Mouse (Mus musculus) megakaryocyte, embryonic 14.5 days (primary cell): ENCODE data around the gene Tbx10. TPM values are rescaled to one million over a fixed set of nuclear protein-coding genes. Genes with fewer than 3 reads are reported as not detected.

Experiments
- polyA plus RNA-seq: library from polyadenylated mRNA; stranded (reverse); fragments of >175 nt; gene quantifications from 2 replicates; pipeline ENCODE4 v1.2.3, GENCODE M21; 2012; ENCODE audit warnings: low replicate concordance; ENCODE audit not compliant: insufficient read depth

The Tbx10 gene
- polyA plus RNA-seq, 1 experiment, result not detected

Other genes starting within 250 kb of the Tbx10 start
- 2.1 and 3.5 TPM in 2 replicates for gene Kmt5b, start 225.3 kb upstream of the Tbx10 start, polyA plus RNA-seq
- gene Chka, start 141.0 kb upstream of the Tbx10 start, polyA plus RNA-seq, result 6.8 and 18.7 TPM in 2 replicates
- gene Tcirg1, start 85.6 kb upstream of the Tbx10 start, polyA plus RNA-seq, result 39.3 and 78.0 TPM in 2 replicates
- gene Ndufs8, start 80.0 kb upstream of the Tbx10 start, polyA plus RNA-seq, result 38.8 and 142 TPM in 2 replicates
- gene Aldh3b1, start 62.9 kb upstream of the Tbx10 start, polyA plus RNA-seq, result 2.8 TPM in 1 of 2 replicates, not detected in the other
- gene Unc93b1, start 57.6 kb upstream of the Tbx10 start, polyA plus RNA-seq, result 30.5 and 188 TPM in 2 replicates
- 0.04 TPM in 1 of 2 replicates, not detected in the other for gene Aldh3b3, start 34.1 kb upstream of the Tbx10 start, polyA plus RNA-seq
- gene Aldh3b2, start 20.4 kb upstream of the Tbx10 start, polyA plus RNA-seq, result not detected in 2 replicates
- 6.4 TPM in 1 of 2 replicates, not detected in the other for gene Acy3, start 6.2 kb upstream of the Tbx10 start, polyA plus RNA-seq
- 11.7 and 19.3 TPM in 2 replicates for gene Nudt8, start 7.8 kb downstream of the Tbx10 start, polyA plus RNA-seq
- gene Gm49405, start 7.9 kb downstream of the Tbx10 start, polyA plus RNA-seq, result 0.74 and 0.93 TPM in 2 replicates
- gene Doc2g, start 10.6 kb downstream of the Tbx10 start, polyA plus RNA-seq, result 2.7 and 7.3 TPM in 2 replicates
- 111 and 122 TPM in 2 replicates for gene Ndufv1, start 20.1 kb downstream of the Tbx10 start, polyA plus RNA-seq
- 128 and 173 TPM in 2 replicates for gene Gstp1, start 45.2 kb downstream of the Tbx10 start, polyA plus RNA-seq
- gene Gstp2, start 53.3 kb downstream of the Tbx10 start, polyA plus RNA-seq, result not detected in 2 replicates
- not detected in 2 replicates for gene Gstp3, start 66.8 kb downstream of the Tbx10 start, polyA plus RNA-seq
- not detected in 2 replicates for gene Cabp2, start 88.8 kb downstream of the Tbx10 start, polyA plus RNA-seq
- 140 and 181 TPM in 2 replicates for gene Cdk2ap2, start 104.4 kb downstream of the Tbx10 start, polyA plus RNA-seq
- 122 and 153 TPM in 2 replicates for gene Pitpnm1, start 107.2 kb downstream of the Tbx10 start, polyA plus RNA-seq
- 293 and 434 TPM in 2 replicates for gene Aip, start 133.1 kb downstream of the Tbx10 start, polyA plus RNA-seq
- not detected in 2 replicates for gene Gpr152, start 147.0 kb downstream of the Tbx10 start, polyA plus RNA-seq
- 0.51 and 1.2 TPM in 2 replicates for gene Cabp4, start 151.3 kb downstream of the Tbx10 start, polyA plus RNA-seq
- gene Coro1b, start 155.9 kb downstream of the Tbx10 start, polyA plus RNA-seq, result 110 and 364 TPM in 2 replicates
- gene Ptprcap, start 160.9 kb downstream of the Tbx10 start, polyA plus RNA-seq, result 777 and 793 TPM in 2 replicates
- gene Rps6kb2, start 170.6 kb downstream of the Tbx10 start, polyA plus RNA-seq, result 108 and 492 TPM in 2 replicates
- 1.3 and 5.6 TPM in 2 replicates for gene Carns1, start 182.7 kb downstream of the Tbx10 start, polyA plus RNA-seq
- gene Tbc1d10c, start 198.5 kb downstream of the Tbx10 start, polyA plus RNA-seq, result 24.1 and 31.5 TPM in 2 replicates
- 268 and 792 TPM in 2 replicates for gene Ppp1ca, start 199.3 kb downstream of the Tbx10 start, polyA plus RNA-seq
- gene Rad9a, start 208.9 kb downstream of the Tbx10 start, polyA plus RNA-seq, result 22.1 and 24.3 TPM in 2 replicates
- 0.09 and 2.0 TPM in 2 replicates for gene Clcf1, start 221.5 kb downstream of the Tbx10 start, polyA plus RNA-seq
- 8.5 and 73.0 TPM in 2 replicates for gene AC109138.7, start 221.6 kb downstream of the Tbx10 start, polyA plus RNA-seq
- gene Pold4, start 239.1 kb downstream of the Tbx10 start, polyA plus RNA-seq, result 67.5 and 91.7 TPM in 2 replicates